Mouse (Mus musculus): ENCODE data around the gene Mustn1. TPM values are rescaled to one million over a fixed set of nuclear protein-coding genes. Genes with fewer than 3 reads are reported as not detected.

Mustn1 gene
- 2.3 and 3.3 TPM in 2 replicates for polyA plus RNA-seq (2012; rRNA removed)

- DNase-seq (ENCODE audit: extremely low spot score in 1 of 2, low spot score in 1 of 2), result no peak
These were observed at the start of gene Mustn1 for GRCm38 (mm10) chr14:30878958-30879571. Gene Mustn1 (plus strand): TSS chr14:30879200.

- no peak for DNase-seq (ENCODE audit: extremely low spot score in 1 of 2, low spot score in 1 of 2)
These were observed 41.5 kb upstream of the Mustn1 start for GRCm38 (mm10) chr14:30837416-30837996.

- DNase-seq (ENCODE audit: extremely low spot score in 1 of 2, low spot score in 1 of 2), result no peak
These were observed 35.3 kb upstream of the Mustn1 start for GRCm38 (mm10) chr14:30843701-30844100.

- DNase-seq (ENCODE audit: extremely low spot score in 1 of 2, low spot score in 1 of 2), result no peak
These were observed 28.5 kb upstream of the Mustn1 start for GRCm38 (mm10) chr14:30850504-30850903.

- DNase-seq (ENCODE audit: extremely low spot score in 1 of 2, low spot score in 1 of 2), result no peak
These were observed 26.7 kb upstream of the Mustn1 start for GRCm38 (mm10) chr14:30852325-30852724.

- DNase-seq (ENCODE audit: extremely low spot score in 1 of 2, low spot score in 1 of 2), result no peak
These were observed 23.7 kb upstream of the Mustn1 start for GRCm38 (mm10) chr14:30855316-30855715.

GRCm38 (mm10) chr14:30856885-30857507, 22.0 kb upstream of the Mustn1 start:
- peak in 1 of 2 experiments; percentile 37 for DNase-seq (ENCODE audit: extremely low spot score in 1 of 2, low spot score in 1 of 2)

- DNase-seq (ENCODE audit: extremely low spot score in 1 of 2, low spot score in 1 of 2), result no peak
These were observed 21.0 kb upstream of the Mustn1 start for GRCm38 (mm10) chr14:30857990-30858389.

GRCm38 (mm10) chr14:30861421-30862125, 17.4 kb upstream of the Mustn1 start:
- no peak for DNase-seq (ENCODE audit: extremely low spot score in 1 of 2, low spot score in 1 of 2)

- no peak for DNase-seq (ENCODE audit: extremely low spot score in 1 of 2, low spot score in 1 of 2)
These were observed 16.6 kb upstream of the Mustn1 start for GRCm38 (mm10) chr14:30862368-30862767.

- DNase-seq (ENCODE audit: extremely low spot score in 1 of 2, low spot score in 1 of 2), result no peak
These were observed 13.7 kb upstream of the Mustn1 start for GRCm38 (mm10) chr14:30865311-30865710.

GRCm38 (mm10) chr14:30867042-30867441, 12.0 kb upstream of the Mustn1 start:
- peak in 1 of 2 experiments; percentile 85 for DNase-seq (ENCODE audit: extremely low spot score in 1 of 2, low spot score in 1 of 2)

GRCm38 (mm10) chr14:30868826-30869225, 10.2 kb upstream of the Mustn1 start:
- no peak for DNase-seq (ENCODE audit: extremely low spot score in 1 of 2, low spot score in 1 of 2)

GRCm38 (mm10) chr14:30869391-30869801, 9.6 kb upstream of the Mustn1 start:
- no peak for DNase-seq (ENCODE audit: extremely low spot score in 1 of 2, low spot score in 1 of 2)

- no peak for DNase-seq (ENCODE audit: extremely low spot score in 1 of 2, low spot score in 1 of 2)
These were observed 8.5 kb upstream of the Mustn1 start for GRCm38 (mm10) chr14:30870206-30871147.

GRCm38 (mm10) chr14:30874095-30874700, 4.8 kb upstream of the Mustn1 start:
- DNase-seq (ENCODE audit: extremely low spot score in 1 of 2, low spot score in 1 of 2), result no peak

GRCm38 (mm10) chr14:30875130-30875865, 3.7 kb upstream of the Mustn1 start:
- no peak for DNase-seq (ENCODE audit: extremely low spot score in 1 of 2, low spot score in 1 of 2)

- no peak for DNase-seq (ENCODE audit: extremely low spot score in 1 of 2, low spot score in 1 of 2)
These were observed 3.0 kb upstream of the Mustn1 start for GRCm38 (mm10) chr14:30875955-30876354.

- no peak for DNase-seq (ENCODE audit: extremely low spot score in 1 of 2, low spot score in 1 of 2)
These were observed 2.5 kb upstream of the Mustn1 start for GRCm38 (mm10) chr14:30876451-30876850.

Measured in frontal cortex, adult 2 months (tissue).